In the genomic region with DNA sequence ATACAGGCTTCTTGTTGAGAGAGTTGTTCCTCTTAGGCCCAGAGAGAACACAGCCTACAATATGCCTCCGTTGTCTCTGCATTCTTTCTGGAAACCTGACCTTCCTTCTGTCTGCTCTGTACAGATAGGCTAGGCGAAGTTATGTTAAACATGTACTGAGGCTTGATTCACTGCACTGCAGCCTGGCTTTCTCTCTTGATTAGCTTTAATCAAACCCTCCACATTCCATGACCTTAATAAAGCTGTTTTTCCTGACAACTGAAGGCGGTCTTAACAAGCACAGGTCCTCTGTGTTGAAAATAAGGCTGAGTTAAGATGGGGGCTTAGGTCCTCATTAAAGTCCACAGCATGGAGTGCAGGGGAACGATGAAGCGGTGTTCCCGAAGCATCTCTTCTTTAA, we compare ENCODE assay signal across 15 mouse cellular contexts. TPM values are rescaled to one million over a fixed set of nuclear protein-coding genes. Genes with fewer than 3 reads are reported as not detected.
DNase-seq lines count a peak whose midpoint lies in the region; ATAC-seq lines count a peak whose summit lies in the region.
"Had no signal": no experiment of that assay in that cellular context is flagged by ENCODE, and none has a peak within 500 bp of the region (broad histone marks: within the 10 kb centered on the region; RNA-seq: fewer than 3 reads in every experiment).

No protein-coding gene starts in this region.

- H3K4me3 ChIP-seq in heart, embryonic 12.5 days: no peak overlapping the region
- no peak overlapping the region for H3K4me3 ChIP-seq in midbrain, embryonic 13.5 days (replicated peaks)
- no peak overlapping the region for H3K4me3 ChIP-seq in midbrain, embryonic 15.5 days
- no peak overlapping the region for H3K4me3 ChIP-seq in forebrain, embryonic 13.5 days

- no peaks in the 10 kb centered on the region for H3K9me3 ChIP-seq in heart, embryonic 12.5 days (replicated peaks)
- H3K9me3 ChIP-seq in midbrain, embryonic 13.5 days: no peaks in the 10 kb centered on the region
- H3K9me3 ChIP-seq in midbrain, embryonic 15.5 days: no peaks in the 10 kb centered on the region
- H3K9me3 ChIP-seq in forebrain, embryonic 13.5 days (replicated peaks): no peaks in the 10 kb centered on the region

- peak overlapping the region; percentile 82 for H3K27ac ChIP-seq in heart, embryonic 12.5 days (ENCODE audit: poor library complexity, severe bottlenecking)
- no peak overlapping the region for H3K27ac ChIP-seq in midbrain, embryonic 13.5 days
- no peak overlapping the region for H3K27ac ChIP-seq in midbrain, embryonic 15.5 days
- peak overlapping the region; percentile 54 for H3K27ac ChIP-seq in forebrain, embryonic 13.5 days

- H3K9ac ChIP-seq in heart, embryonic 12.5 days: no peak overlapping the region
- no peak overlapping the region for H3K9ac ChIP-seq in midbrain, embryonic 13.5 days (replicated peaks)
- no peak overlapping the region for H3K9ac ChIP-seq in midbrain, embryonic 15.5 days
- no peak overlapping the region for H3K9ac ChIP-seq in forebrain, embryonic 13.5 days

- no peak for DNase-seq in heart, adult 9 months (ENCODE audit: low spot score in 2 of 2)
- no peak for DNase-seq in cerebellum, adult 11 months
- no peak for DNase-seq in thymus, postnatal 36 days
- DNase-seq: adrenal gland, adult 8-10 months; kidney, postnatal 4 days; right cerebral cortex, postnatal 25 days had no signal

- H3K4me1 ChIP-seq in heart, embryonic 12.5 days (replicated peaks): peaks cover 77% of the 10 kb centered on the region
- peaks cover 50% of the 10 kb centered on the region for H3K4me1 ChIP-seq in midbrain, embryonic 13.5 days (replicated peaks)
- H3K4me1 ChIP-seq in midbrain, embryonic 15.5 days: peaks cover 15% of the 10 kb centered on the region
- H3K4me1 ChIP-seq in forebrain, embryonic 13.5 days: peaks cover 75% of the 10 kb centered on the region

- H3K4me2 ChIP-seq in heart, embryonic 12.5 days: no peak overlapping the region
- no peak overlapping the region for H3K4me2 ChIP-seq in midbrain, embryonic 13.5 days (replicated peaks)
- no peak overlapping the region for H3K4me2 ChIP-seq in midbrain, embryonic 15.5 days
- H3K4me2 ChIP-seq in forebrain, embryonic 13.5 days: no peak overlapping the region

- H3K36me3 ChIP-seq in heart, embryonic 12.5 days: no peaks in the 10 kb centered on the region
- H3K36me3 ChIP-seq in midbrain, embryonic 13.5 days: no peaks in the 10 kb centered on the region
- no peaks in the 10 kb centered on the region for H3K36me3 ChIP-seq in midbrain, embryonic 15.5 days (replicated peaks)
- no peaks in the 10 kb centered on the region for H3K36me3 ChIP-seq in forebrain, embryonic 13.5 days (ENCODE audit: poor library complexity, severe bottlenecking)

- ATAC-seq in heart, embryonic 12.5 days (ENCODE audit: insufficient number of reproducible peaks, low FRiP score): no peak; the same call in 1 of the 2 replicates
- peak; percentile 31; the same call in 1 of the 2 replicates for ATAC-seq in midbrain, embryonic 13.5 days
- ATAC-seq in midbrain, embryonic 15.5 days (replicated peaks): no peak; the same call in 1 of the 2 replicates
- no peak; the same call in 1 of the 2 replicates for ATAC-seq in forebrain, embryonic 13.5 days
- peak; percentile 66 for ATAC-seq in megakaryocyte-erythroid progenitor cell, adult 5-6 weeks (replicated peaks; ENCODE audit: low FRiP score, low TSS enrichment, poor library complexity, severe bottlenecking)
- ATAC-seq: CD4-positive, CD25-positive, alpha-beta regulatory T cell, adult 4 months; intestine, postnatal 0 days; Patski had no signal

- 53% methylated on average over 6 of the region's 6 CpGs for WGBS in heart, embryonic 12.5 days
- WGBS in midbrain, embryonic 13.5 days: 43% methylated on average over 6 of the region's 6 CpGs
- 42% methylated on average over 6 of the region's 6 CpGs for WGBS in midbrain, embryonic 15.5 days
- 23% methylated on average over 6 of the region's 6 CpGs for WGBS in forebrain, embryonic 13.5 days

- H3K27me3 ChIP-seq in heart, embryonic 12.5 days (replicated peaks): no peaks in the 10 kb centered on the region
- H3K27me3 ChIP-seq in midbrain, embryonic 13.5 days: peaks cover 42% of the 10 kb centered on the region
- 0 out of 2 replicates have a peak, but pooled peaks cover 3% of the 10 kb centered on the region for H3K27me3 ChIP-seq in midbrain, embryonic 15.5 days (replicated peaks)
- H3K27me3 ChIP-seq in forebrain, embryonic 13.5 days: no peaks in the 10 kb centered on the region
- H3K27me3 ChIP-seq: Patski had no signal

RNA-seq across cellular contexts. Expression of gene E130114P18Rik, which starts 49.2 kb away (rescaled TPM):
- polyA plus RNA-seq in heart, embryonic 12.5 days (2016; fragmentation: Nextera tagmentation; extraction: Ambion mirVana): 0.50 and 0.74 TPM in 2 replicates
- 22.5 and 24.4 TPM in 2 replicates for polyA plus RNA-seq in midbrain, embryonic 13.5 days (2015; fragmentation: Nextera tagmentation; extraction: Ambion mirVana)
- polyA plus RNA-seq in midbrain, embryonic 15.5 days (2015; fragmentation: Nextera tagmentation; extraction: Ambion mirVana): 12.7 and 13.7 TPM in 2 replicates
- 64.7 and 71.1 TPM in 2 replicates for polyA plus RNA-seq in forebrain, embryonic 13.5 days (2015; fragmentation: Nextera tagmentation; extraction: Ambion mirVana)
- total RNA-seq in megakaryocyte-erythroid progenitor cell, adult 5-6 weeks (2014; fragmentation: Nextera tagmentation): not detected in 2 replicates
- not detected in 2 replicates for total RNA-seq in megakaryocyte-erythroid progenitor cell, adult 5-6 weeks (2017)
- total RNA-seq: granulocyte monocyte progenitor cell, adult 5-6 weeks had no signal
- polyA plus RNA-seq: CD4-positive, CD25-positive, alpha-beta regulatory T cell, adult 4 months had no signal

RNA-seq across cellular contexts. Expression of gene Nfia, which starts 54.6 kb away (rescaled TPM):
- polyA plus RNA-seq in heart, embryonic 12.5 days (2016; fragmentation: Nextera tagmentation; extraction: Ambion mirVana): 37.5 and 42.0 TPM in 2 replicates
- 31.7 and 36.2 TPM in 2 replicates for polyA plus RNA-seq in midbrain, embryonic 13.5 days (2015; fragmentation: Nextera tagmentation; extraction: Ambion mirVana)
- polyA plus RNA-seq in midbrain, embryonic 15.5 days (2015; fragmentation: Nextera tagmentation; extraction: Ambion mirVana): 26.5 and 27.8 TPM in 2 replicates
- 93.7 and 121 TPM in 2 replicates for polyA plus RNA-seq in forebrain, embryonic 13.5 days (2015; fragmentation: Nextera tagmentation; extraction: Ambion mirVana)
- total RNA-seq in megakaryocyte-erythroid progenitor cell, adult 5-6 weeks (2014; fragmentation: Nextera tagmentation): 136 and 212 TPM in 2 replicates
- 16.7 and 33.0 TPM in 2 replicates for total RNA-seq in megakaryocyte-erythroid progenitor cell, adult 5-6 weeks (2017)

Comparison
In these comparisons a context has a peak if more than half of its experiments do, and no peak if none do; other contexts are left out.
1. ATAC-seq: peak in midbrain, embryonic 13.5 days (single experiment) and megakaryocyte-erythroid progenitor cell, adult 5-6 weeks (single experiment); none in heart, embryonic 12.5 days (single experiment), midbrain, embryonic 15.5 days (single experiment) and forebrain, embryonic 13.5 days (single experiment).
2. H3K27ac ChIP-seq: peak in heart, embryonic 12.5 days (single experiment) and forebrain, embryonic 13.5 days (single experiment); none in midbrain, embryonic 13.5 days (single experiment) and midbrain, embryonic 15.5 days (single experiment).